Mouse (Mus musculus) hindbrain, embryonic 16.5 days (tissue): ENCODE measurements around the gene Apobec4. TPM values are rescaled to one million over a fixed set of nuclear protein-coding genes. Genes with fewer than 3 reads are reported as not detected.

Source experiments
- ATAC-seq: fragments of 200-750 bp; cut with Nextera tagmentation; 2 replicates; pipeline ENCODE4 v1.8.0; 2017; ENCODE audit warnings: moderate TSS enrichment, moderate library complexity
- H3K27ac ChIP-seq: fragments of 300-500 bp; sonication (generic); 2 replicates; pipeline ENCODE4 v1.5.1; 2014; ENCODE audit warnings: low read depth, mild to moderate bottlenecking, control low read depth, low read length, moderate library complexity
- H3K27me3 ChIP-seq: fragments of 300-500 bp; sonication (generic); replicated peaks from 2 replicates; pipeline ENCODE4 v1.6.1; 2014; ENCODE audit warnings: low read length; ENCODE audit not compliant: control insufficient read depth, insufficient read depth
- H3K36me3 ChIP-seq: fragments of 300-500 bp; sonication (generic); 2 replicates; pipeline ENCODE4 v1.6.1; 2014; ENCODE audit warnings: mild to moderate bottlenecking, low read length, moderate library complexity, mixed read lengths; ENCODE audit not compliant: control insufficient read depth, insufficient read depth
- H3K4me1 ChIP-seq: fragments of 300-500 bp; sonication (generic); 2 replicates; pipeline ENCODE4 v1.6.1; 2014; ENCODE audit warnings: low read depth, low read length; ENCODE audit not compliant: control insufficient read depth, insufficient read depth
- H3K4me2 ChIP-seq: fragments of 300-500 bp; sonication (generic); 2 replicates; pipeline ENCODE4 v1.6.1; 2014; ENCODE audit warnings: mild to moderate bottlenecking, low read length, control low read depth, moderate library complexity
- H3K4me3 ChIP-seq: fragments of 300-500 bp; sonication (generic); 2 replicates; pipeline ENCODE4 v1.5.1; 2014; ENCODE audit warnings: mild to moderate bottlenecking, low read length, control low read depth, moderate library complexity
- H3K9ac ChIP-seq: fragments of 300-500 bp; sonication (generic); 2 replicates; pipeline ENCODE4 v1.6.1; 2014; ENCODE audit warnings: low read depth, mild to moderate bottlenecking, control low read depth, low read length, moderate library complexity
- H3K9me3 ChIP-seq: fragments of 300-500 bp; sonication (generic); 2 replicates; pipeline ENCODE4 v1.6.1; 2014; ENCODE audit warnings: mild to moderate bottlenecking, low read length, moderate library complexity; ENCODE audit not compliant: control insufficient read depth
- WGBS: fragments of 180-500 bp; shearing (Covaris S2); extraction: QIAGEN DNeasy Blood & Tissue Kit; methylation state at CpG from one replicate; pipeline ENCODE4 v1.1.7; 2014; 5-methylcytosine and 5-hydroxymethylcytosine counted together
- polyA plus RNA-seq: library from polyadenylated mRNA; unstranded; fragments of >200 nt; fragmentation: Nextera tagmentation; extraction: Ambion mirVana; gene quantifications from 2 replicates; pipeline ENCODE4 v1.2.1, GENCODE M21; 2015

Apobec4 gene
- 0.13 TPM in 1 of 2 replicates, not detected in the other for polyA plus RNA-seq

DNA sequence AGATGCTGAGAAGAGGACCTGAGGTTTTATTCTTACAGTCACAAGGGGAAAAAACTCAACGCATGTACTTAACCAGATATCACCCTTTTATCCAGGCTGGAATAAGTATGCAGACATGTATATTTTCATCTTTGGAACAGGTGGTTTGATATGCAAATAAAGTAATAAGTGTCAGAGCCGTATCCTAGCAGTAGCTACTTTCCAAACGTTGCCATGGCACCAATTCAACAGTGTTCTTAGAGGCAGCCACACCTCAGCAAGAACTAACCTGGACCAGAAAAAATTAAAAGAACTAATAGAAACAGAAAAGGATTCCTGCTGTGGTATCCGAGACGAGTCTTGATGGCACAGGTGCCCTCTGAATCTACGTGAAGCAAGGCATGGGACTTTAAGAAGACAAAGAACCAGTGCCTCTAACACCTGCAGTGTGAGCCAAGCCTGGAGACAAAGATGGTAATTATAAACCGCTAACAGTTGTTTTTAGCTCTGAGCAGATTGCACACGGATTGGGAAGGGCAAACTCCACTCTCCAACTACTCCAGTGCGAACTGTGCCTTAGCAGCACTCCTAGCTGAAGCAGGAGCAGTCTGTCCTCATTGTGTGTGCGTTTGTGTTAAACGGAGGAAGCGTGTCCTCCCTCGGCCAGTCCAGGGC, at the start of gene Apobec4:
Apobec4 (plus strand) TSS at position 240 of the 654 bp plus-strand sequence.
- H3K27me3 ChIP-seq: no peaks in the 10 kb centered on the region
- no peak within 1 kb of the TSS for H3K4me2 ChIP-seq
- H3K9me3 ChIP-seq: no peaks in the 10 kb centered on the region
- no peaks in the 10 kb centered on the region for H3K36me3 ChIP-seq
- ATAC-seq: peak; percentile 49; the same call in 1 of the 2 replicates
- H3K4me3 ChIP-seq: no peak within 1 kb of the TSS
- no peak within 1 kb of the TSS for H3K27ac ChIP-seq
- 50% methylated on average over 13 of the region's 13 CpGs for WGBS
- no peak within 1 kb of the TSS for H3K9ac ChIP-seq
- peaks cover 5% of the 10 kb centered on the region for H3K4me1 ChIP-seq

GRCm38 (mm10) chr1:152701066-152701465, 49.3 kb upstream of the Apobec4 start:
- no peaks in the 10 kb centered on the region for H3K9me3 ChIP-seq
- WGBS: 83% methylated on average over 5 of the region's 5 CpGs
- H3K36me3 ChIP-seq: no peaks in the 10 kb centered on the region
- H3K27ac ChIP-seq: no peak overlapping the region
- H3K4me1 ChIP-seq: no peaks in the 10 kb centered on the region
- no peaks in the 10 kb centered on the region for H3K27me3 ChIP-seq
- no peak overlapping the region for H3K4me3 ChIP-seq
- ATAC-seq: no peak
- H3K9ac ChIP-seq: no peak overlapping the region
- no peak overlapping the region for H3K4me2 ChIP-seq

DNA sequence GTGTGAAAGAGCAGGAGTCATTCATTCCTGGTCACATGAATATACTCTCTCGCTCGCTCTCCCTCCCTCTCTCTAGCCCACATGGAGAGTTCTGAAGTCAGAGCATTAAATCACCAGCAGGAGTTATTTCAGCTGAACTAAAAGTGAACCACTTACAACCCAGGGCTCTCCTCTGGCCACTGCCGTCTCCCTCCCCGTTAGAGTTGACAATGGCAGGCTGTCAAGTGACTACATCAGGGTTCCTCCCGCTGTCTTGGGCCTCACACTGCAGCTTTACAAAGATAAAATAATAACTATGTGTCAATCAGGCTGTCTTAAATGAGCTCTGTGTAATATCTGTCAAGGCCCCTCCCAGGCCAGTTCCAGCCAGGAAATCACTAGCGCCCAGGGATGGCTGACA, 47.4 kb upstream of the Apobec4 start:
- Histone ChIP-seq H3K36me3 (no peaks in the 10 kb centered on the region), H3K9ac (no peak overlapping the region), H3K4me1 (no peaks in the 10 kb centered on the region), H3K9me3 (no peaks in the 10 kb centered on the region), H3K27ac (no peak overlapping the region), H3K4me2 (no peak overlapping the region), H3K27me3 (no peaks in the 10 kb centered on the region), H3K4me3 (no peak overlapping the region)
- 0 out of 2 replicates have a peak, but pooled peaks have one; percentile 27 for ATAC-seq
- 25% methylated on average over 6 of the region's 6 CpGs for WGBS

GRCm38 (mm10) chr1:152703941-152704340, 46.4 kb upstream of the Apobec4 start:
- Histone ChIP-seq H3K36me3 (no peaks in the 10 kb centered on the region), H3K9ac (no peak overlapping the region), H3K4me2 (no peak overlapping the region), H3K27me3 (no peaks in the 10 kb centered on the region), H3K4me3 (no peak overlapping the region), H3K4me1 (no peaks in the 10 kb centered on the region), H3K9me3 (no peaks in the 10 kb centered on the region), H3K27ac (no peak overlapping the region)
- 62% methylated on average over 6 of the region's 6 CpGs for WGBS
- ATAC-seq: no peak

DNA sequence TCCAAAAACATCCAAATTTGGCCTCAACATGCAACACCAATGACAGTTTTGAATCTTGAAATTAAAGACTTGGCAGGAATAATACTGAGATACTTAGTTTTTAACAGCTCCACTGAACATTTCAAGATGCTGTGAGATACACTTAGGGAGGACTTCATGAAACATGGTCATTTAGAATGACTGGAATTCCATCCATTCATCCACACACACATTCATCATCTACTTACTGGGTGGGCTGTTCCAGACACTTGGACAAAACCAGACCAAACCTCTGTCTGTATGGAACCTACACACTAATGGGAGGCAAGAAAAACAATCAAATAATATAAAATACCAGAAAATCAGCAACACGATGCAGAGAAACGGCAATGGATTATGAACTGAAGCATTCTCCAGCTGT, 42.8 kb upstream of the Apobec4 start:
- H3K4me3 ChIP-seq: no peak overlapping the region
- H3K4me1 ChIP-seq: no peaks in the 10 kb centered on the region
- no peak for ATAC-seq
- no peak overlapping the region for H3K27ac ChIP-seq
- H3K4me2 ChIP-seq: no peak overlapping the region
- no peaks in the 10 kb centered on the region for H3K36me3 ChIP-seq
- H3K27me3 ChIP-seq: no peaks in the 10 kb centered on the region
- no peaks in the 10 kb centered on the region for H3K9me3 ChIP-seq
- WGBS: 91% methylated on average over 2 of the region's 2 CpGs
- no peak overlapping the region for H3K9ac ChIP-seq

GRCm38 (mm10) chr1:152711037-152711436, 39.3 kb upstream of the Apobec4 start:
- WGBS: 90% methylated on average over 4 of the region's 4 CpGs

DNA sequence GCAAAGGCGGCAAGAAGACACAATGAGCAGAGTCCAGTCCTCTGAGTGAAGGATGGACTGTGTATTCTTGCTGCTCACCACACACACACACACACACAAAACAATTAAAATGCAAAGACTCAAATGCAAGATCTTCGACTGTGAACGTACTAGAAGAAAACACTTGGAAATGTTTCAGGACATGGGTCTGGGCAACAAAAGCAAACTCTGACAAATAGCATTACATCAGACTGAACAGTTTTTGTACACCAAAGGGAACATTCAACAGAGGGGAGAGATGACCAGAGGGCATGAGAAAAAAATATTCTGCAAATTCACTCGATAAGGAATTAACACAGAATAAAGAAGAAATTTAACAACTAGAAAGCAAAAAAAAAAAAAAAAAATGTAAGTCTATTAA, 36.4 kb upstream of the Apobec4 start:
- Histone ChIP-seq H3K27me3 (no peaks in the 10 kb centered on the region), H3K9me3 (no peaks in the 10 kb centered on the region), H3K4me3 (no peak overlapping the region), H3K9ac (no peak overlapping the region), H3K4me1 (no peaks in the 10 kb centered on the region), H3K4me2 (no peak overlapping the region), H3K27ac (no peak overlapping the region), H3K36me3 (no peaks in the 10 kb centered on the region)
- no peak for ATAC-seq
- 70% methylated on average over 4 of the region's 4 CpGs for whole genome bisulfite sequencing

More at GRCm38 (mm10) chr1:152711037-152711436, 39.3 kb upstream of the Apobec4 start:
- no peak for ATAC-seq
- Histone ChIP-seq H3K27ac (no peak overlapping the region), H3K4me1 (no peaks in the 10 kb centered on the region), H3K27me3 (no peaks in the 10 kb centered on the region), H3K4me3 (no peak overlapping the region), H3K4me2 (no peak overlapping the region), H3K9me3 (no peaks in the 10 kb centered on the region), H3K9ac (no peak overlapping the region), H3K36me3 (no peaks in the 10 kb centered on the region)

- H3K9ac ChIP-seq: no peak overlapping the region
- H3K4me2 ChIP-seq: no peak overlapping the region
- H3K27ac ChIP-seq: peak overlapping the region; percentile 44; the same call in 1 of the 2 replicates
- no peak overlapping the region for H3K4me3 ChIP-seq
- WGBS: 58% methylated on average over 3 of the region's 3 CpGs
- no peaks in the 10 kb centered on the region for H3K9me3 ChIP-seq
- no peaks in the 10 kb centered on the region for H3K27me3 ChIP-seq
- ATAC-seq: no peak
- no peaks in the 10 kb centered on the region for H3K36me3 ChIP-seq
- no peaks in the 10 kb centered on the region for H3K4me1 ChIP-seq
Observed at GRCm38 (mm10) chr1:152714405-152714804, 35.9 kb upstream of the Apobec4 start.

DNA sequence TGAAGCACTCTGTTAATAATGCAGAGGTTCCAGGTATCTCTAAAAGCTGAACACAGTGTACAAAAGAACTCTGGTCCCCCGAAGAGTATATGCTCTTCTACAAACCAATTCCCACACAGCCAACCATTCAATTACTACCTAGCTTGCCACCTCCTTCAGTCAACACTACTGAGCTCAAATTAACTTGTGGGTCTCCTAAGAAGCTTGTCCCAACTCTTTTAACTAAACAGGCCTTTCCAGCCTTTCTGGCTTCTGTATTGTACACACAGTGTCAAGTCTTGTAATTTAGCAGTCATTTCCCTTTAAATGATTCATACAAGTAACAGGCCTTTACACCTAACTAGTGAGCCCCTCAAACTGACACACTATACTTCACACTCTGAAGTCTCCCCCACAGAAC, 33.0 kb upstream of the Apobec4 start:
- Histone ChIP-seq H3K4me1 (no peaks in the 10 kb centered on the region), H3K9ac (no peak overlapping the region), H3K36me3 (no peaks in the 10 kb centered on the region), H3K27me3 (no peaks in the 10 kb centered on the region), H3K4me3 (no peak overlapping the region), H3K27ac (no peak overlapping the region), H3K4me2 (no peak overlapping the region), H3K9me3 (no peaks in the 10 kb centered on the region)
- ATAC-seq: no peak
- WGBS: 85% methylated on average over 1 of the region's 1 CpGs
